Mouse (Mus musculus) gastrocnemius, postnatal 10 days (tissue): Measurements from ENCODE around the gene Zfp280c. TPM values are rescaled to one million over a fixed set of nuclear protein-coding genes. Genes with fewer than 3 reads are reported as not detected.

ENCODE experiments used
- DNase-seq: peaks from one replicate; pipeline ENCODE4 v3.0.0; 2021; ENCODE audit warnings: mixed read lengths
- long read RNA-seq, 2 experiments: library from polyadenylated mRNA; stranded (forward); transcript quantifications; one replicate each; pipeline ENCODE4 v2.0.0; 2021
- total RNA-seq, 2 experiments: library from RNA; stranded (reverse); gene quantifications; 2 replicates each; pipeline ENCODE4 v1.2.3; 2021

Zfp280c gene
- total RNA-seq, result 10 to 100 TPM in 1 of 2 experiments, 1 to 10 TPM in 1; 5.9 to 10.8 TPM
- long read RNA-seq, experiment 1, partial matches to known transcripts, result 1 of 7 reads
- long read RNA-seq, experiment 1, other reads (novel, unspliced or antisense), result 4 of 7 reads
- long read RNA-seq, experiment 2, full-length matches to known transcripts, result 1 of 3 reads
- long read RNA-seq, experiment 2, partial matches to known transcripts, result 0 of 3 reads
- long read RNA-seq, experiment 2, other reads (novel, unspliced or antisense), result 2 of 3 reads

DNA sequence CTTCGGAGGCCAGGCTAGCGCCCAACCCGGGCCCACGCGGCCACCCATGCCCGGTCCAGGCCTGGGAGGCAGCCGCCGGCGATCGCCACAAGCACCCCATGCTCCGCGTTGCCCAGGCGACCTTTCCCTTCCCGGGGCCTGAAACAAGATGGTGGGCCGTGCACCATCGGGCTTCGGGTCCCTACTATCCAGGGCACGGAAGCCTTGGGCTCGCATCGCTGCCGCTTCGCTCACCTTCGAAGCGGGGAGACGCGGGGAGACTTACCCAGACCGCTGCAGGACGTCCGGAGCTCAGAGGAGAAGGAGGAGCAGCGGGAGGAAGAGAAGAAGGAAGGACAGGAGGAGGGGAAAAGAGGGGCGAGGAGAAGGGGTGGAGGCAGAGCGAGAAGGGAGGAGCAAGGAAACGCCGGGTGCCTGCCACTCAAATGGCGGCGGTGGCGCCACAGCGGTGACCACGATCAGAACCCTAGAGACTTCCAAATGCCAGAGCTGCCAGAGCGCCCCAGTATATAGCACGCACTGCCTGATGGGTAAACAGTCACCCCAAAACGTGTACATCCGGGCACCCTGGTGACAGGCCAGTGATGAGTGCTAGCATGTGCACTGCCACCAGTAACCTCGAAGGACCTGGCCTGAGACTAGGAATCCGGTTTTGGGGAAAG, at the start of gene Zfp280c:
Gene Zfp280c (minus strand): TSS at position 406 of the 662 bp plus-strand sequence.
- DNase-seq, result peak; percentile 38

DNA sequence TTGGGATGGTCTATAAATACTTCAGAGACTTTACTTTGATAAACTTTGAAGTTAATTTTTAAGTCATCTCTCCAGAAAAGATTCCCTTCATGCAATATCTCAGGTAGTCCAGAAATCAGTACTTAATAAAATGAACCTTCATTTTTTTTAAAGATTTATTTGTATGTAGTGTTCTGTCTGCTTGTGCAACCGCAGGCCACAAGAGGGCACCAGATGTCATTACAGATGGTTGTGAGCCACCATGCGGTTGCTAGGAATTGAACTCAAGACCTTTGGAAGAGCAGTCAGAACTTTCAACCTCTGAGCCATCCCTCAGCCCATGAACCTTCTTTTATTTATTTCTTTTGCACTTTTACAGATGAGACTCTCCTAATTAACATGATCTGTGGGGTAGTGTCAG, 42.7 kb upstream of the Zfp280c start:
- DNase-seq, result no peak

DNA sequence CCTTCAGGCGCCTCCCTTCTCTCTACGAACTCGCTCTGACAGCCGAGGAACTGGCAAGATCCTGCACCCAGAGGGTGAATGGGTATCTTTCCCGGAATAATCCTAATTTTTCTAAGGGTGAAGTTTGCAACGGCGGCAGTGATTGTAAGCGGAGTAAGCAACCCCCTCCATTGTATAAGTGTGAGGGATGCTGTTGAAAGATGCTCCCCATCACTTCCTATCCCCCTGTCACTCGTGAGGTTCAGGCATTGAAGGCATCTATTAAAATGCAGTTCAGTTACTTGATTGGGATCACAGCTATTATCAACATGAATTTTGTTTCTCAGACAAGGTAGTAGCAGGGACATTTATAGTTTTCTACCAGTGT, 29.7 kb upstream of the Zfp280c start:
- DNase-seq, result no peak

DNA sequence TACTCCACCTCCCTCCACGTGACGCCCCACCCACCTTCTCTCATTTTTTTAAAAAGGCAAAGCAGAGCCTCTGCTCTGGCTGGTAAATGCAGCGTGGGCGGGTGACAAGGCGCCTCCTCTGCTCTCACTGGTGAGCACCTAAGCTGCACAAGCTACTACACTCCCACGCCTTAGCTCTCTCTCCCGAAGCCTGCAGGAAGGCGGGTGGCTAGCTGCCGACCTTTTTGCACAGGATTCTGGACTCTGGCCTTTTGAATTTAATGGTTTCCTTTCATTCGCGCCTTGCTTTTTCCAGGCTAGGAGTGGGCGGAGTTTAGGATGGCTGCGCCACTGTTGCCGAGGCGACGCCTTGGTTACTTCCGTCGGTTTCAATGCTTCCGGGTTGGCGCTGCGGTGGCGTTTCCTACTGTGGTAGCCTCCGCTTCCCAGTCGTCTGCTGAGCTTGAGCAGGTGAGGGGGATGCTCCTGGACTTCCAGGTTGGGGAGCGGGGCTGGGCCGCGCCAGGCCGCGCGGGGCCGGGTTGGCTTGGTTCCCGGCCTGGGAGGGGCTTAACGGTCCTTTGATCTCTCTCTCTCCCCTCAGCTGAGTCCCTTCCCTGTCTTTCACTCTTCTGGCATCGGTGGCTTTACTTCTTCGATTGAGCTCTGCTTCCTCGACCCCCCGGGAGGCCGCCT, 29.2 kb upstream of the Zfp280c start, which contains the start of gene Slc25a14:
Gene Slc25a14 (plus strand): TSS at position 35 of the 675 bp plus-strand sequence.
- DNase-seq, result peak; percentile 59

DNA sequence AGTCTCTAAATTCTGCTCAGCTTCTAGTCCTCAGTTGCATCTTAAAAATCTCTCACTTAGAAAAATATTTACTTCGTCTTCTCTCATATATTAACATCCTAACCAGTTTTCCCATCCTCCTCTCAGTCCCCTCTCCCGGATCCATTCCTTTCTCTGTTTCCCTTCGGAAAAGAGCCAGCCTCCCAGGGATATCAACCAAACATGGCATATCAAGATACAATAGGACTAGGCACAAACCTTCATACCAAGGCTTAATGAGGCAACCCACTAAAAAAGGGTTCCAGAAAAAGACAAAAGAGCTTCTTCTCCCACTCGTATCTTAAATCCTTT, 28.7 kb upstream of the Zfp280c start:
- DNase-seq, result no peak

DNA sequence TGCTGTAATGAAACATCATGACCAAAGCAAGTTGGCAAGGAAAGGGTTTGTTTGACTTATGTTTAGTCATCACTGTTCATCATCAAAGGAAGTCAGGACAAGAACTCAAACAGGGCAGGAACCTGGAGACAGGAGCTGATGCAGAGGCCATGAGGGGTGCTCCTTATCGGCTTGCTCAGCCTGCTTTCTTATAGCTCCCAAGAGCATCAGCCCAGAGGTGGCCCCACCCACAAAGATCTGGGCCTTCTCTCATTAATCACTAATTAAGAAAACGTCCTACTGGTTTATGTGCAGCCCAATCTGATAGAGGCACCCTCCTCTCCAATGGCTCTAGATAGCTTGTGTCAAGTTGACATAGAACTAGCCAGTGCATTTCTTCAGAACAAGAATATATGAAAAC, 10.6 kb upstream of the Zfp280c start:
- no peak for DNase-seq

DNA sequence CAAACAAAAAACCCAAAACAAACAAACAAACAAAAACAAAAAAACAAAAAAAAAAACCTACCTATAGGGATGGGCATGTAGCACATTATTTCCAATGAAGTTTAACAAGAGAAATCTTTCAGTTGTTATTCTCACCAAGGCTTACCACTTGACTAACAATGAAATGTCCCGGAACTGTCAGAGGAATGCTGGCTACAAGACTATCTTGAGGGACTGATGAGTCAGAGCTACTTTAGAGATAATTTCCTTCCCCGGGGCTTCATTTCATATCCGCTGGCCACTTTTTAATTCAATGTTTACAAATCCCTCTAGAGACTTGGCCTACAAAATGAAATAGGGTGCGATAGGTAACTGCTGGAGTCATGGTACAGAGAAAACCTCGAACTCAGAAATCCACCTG, 2.6 kb upstream of the Zfp280c start:
- DNase-seq, result no peak

DNA sequence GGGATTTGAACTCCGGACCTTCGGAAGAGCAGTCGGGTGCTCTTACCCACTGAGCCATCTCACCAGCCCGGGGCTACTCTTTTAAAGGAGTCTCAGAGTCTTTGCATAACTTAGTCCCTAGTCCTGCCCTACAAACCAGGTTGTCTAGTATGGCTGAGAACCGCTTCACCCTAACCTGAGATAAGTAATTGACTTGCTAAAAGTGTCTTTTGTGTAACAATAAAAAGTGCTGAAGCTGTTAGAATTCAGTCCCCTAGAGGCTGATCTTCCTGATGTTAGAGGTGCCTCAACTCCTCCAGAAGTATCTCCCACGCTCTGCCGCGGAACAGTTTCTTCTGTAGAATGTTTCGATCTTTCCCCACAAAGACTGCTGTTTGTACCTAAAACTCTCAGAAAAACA, 1.7 kb upstream of the Zfp280c start:
- DNase-seq, result no peak

DNA sequence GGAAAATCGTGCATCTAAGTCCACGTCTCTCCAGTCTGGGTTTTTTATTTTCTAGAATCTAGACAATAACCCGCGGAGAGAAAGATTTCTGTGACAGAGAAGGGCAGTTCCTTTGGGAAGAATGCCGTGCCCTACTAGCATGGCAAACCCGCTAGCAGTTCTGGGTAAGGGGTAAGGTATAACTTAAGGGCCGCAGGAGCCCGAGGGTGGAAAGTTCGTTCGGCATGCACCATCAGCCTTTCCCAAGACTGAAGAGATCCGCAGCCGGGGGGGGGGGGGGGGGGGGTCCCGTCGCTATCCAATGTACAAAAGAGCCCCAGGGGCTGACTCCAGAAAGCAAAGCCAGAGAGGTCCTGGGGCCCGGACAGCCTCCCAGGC, 594 bp downstream of the Zfp280c start:
- no peak for DNase-seq

DNA sequence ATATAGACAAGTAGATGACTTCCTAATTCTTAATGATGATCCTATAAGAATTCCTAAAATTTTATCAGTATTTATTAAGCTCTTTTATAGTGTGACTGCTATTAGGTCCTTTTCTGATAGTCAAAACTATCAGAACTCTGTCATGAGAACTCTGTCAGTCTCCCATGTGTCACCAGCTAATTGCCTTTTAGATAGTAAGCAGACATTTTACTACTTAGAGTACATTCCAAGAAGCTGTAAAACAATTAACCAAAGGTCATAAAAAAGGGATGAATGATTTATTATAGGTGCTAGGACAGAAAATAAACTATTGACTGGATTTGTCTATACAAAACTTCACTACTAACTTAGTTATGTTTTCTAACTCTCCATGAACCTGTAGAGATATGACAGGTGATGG, 11.0 kb downstream of the Zfp280c start:
- DNase-seq, result no peak

DNA sequence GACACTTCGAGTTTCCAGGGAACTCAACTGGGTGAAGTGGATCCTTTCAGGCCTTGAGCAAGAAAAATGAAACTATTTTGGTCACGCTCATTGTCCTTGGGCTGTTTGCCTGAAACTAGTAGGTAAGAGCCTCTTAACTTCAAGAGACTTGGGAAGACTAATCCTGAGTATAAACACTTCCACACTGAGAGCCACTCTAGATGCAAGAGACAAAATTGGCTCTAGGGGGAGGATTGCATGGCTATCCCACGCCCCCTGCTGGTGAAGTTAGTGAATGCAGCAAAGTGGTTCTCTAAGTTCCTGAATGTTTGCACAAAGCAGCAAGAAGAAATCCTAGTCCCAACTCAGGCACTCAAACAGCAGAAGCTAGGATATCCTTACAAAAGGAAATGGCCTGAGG, 62.1 kb downstream of the Zfp280c start:
- peak; percentile 73 for DNase-seq

DNA sequence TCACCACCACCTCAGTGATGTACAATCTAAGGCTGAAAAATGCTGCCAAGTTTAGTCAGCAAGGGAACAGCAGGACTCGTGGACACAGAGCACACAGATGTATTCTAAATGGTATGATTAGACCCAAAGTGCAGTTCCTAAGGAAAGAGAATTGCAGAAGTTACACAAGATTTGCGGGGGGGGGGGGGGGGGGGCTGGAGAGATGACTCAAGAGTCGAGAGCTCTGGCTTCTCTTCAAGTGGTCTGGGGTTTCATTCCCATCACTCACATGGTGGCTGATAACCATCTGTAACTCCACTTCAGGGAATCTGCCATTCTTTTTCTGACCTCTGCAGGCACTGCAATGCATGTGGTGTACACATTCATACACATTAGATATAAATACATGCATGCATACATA, 67.9 kb downstream of the Zfp280c start:
- no peak for DNase-seq

DNA sequence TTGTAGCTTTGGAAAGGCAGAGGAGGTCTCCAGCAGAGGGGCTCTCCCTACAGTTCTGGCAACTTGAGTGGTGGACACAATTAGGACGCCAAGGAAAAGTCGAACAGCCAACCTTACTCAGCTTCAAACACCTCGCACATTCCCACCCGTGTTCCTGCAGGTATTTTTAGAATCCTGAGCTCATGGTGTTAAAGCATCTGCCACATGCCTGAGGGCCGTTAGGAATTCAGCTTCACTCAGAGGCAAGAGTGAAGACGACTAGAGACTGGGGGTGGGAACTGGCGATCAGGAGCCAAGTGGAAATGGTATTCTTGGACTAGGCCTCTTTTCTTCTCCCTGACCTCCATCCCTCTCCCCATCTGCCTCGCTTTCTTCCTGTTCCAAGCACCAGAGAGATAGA, 68.4 kb downstream of the Zfp280c start:
- DNase-seq, result no peak

DNA sequence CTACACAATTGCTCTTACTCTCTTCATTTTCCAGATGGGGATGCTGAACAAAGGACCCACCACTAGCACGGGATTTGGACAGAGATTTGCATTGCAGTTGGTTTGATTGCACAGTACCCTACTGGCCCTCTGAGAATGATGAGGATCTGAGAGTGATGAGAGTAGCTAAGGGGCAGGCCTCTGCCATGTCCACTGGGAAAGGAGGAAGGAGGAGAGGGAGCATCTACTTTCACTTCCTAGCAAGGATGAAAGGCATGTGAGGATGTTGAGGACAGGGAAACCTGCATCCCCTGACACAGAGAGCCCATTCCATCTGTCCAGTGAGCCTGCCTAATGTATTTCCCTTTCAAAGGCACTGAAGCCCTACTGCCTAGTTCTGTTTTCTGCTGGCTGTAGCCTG, 69.0 kb downstream of the Zfp280c start:
- no peak for DNase-seq

DNA sequence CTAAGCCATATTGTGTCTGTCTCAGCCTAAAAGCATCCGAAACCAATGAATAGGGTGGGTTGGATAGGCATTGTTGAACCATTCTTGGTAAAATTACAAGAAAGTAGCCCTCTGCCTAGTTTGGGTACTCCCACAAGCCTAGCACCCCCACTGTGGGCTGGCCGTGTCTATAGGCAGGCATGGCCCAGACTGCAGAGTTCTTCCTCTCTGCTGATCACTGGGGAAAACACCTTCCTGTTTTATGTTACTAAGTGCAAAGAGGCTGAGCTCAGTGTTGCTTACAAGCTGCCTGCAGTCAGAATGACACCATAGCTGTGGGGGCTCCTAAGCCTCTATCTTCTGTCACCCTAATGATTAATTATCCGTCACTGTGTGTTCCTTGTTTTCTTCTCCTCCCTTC, 70.8 kb downstream of the Zfp280c start:
- DNase-seq, result no peak

DNA sequence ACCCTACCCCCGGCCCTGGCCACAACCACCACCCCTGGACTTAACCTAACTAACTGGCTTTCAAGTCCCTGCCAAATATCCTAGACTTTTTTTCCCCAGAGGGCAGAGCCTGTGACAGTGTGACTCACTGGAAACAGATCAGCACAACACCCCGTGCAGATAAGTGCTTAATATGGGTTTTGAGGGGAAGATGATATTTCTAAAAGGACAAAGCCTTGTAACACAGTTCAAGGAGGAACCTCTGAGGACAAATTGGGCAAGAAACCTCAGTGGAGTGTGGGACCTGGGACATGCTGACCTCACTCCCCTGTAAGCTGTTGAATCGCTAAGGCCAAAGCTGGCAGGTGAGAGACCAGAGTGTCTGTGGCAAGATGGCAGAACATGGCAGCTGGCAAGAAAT, 72.7 kb downstream of the Zfp280c start:
- no peak for DNase-seq

DNA sequence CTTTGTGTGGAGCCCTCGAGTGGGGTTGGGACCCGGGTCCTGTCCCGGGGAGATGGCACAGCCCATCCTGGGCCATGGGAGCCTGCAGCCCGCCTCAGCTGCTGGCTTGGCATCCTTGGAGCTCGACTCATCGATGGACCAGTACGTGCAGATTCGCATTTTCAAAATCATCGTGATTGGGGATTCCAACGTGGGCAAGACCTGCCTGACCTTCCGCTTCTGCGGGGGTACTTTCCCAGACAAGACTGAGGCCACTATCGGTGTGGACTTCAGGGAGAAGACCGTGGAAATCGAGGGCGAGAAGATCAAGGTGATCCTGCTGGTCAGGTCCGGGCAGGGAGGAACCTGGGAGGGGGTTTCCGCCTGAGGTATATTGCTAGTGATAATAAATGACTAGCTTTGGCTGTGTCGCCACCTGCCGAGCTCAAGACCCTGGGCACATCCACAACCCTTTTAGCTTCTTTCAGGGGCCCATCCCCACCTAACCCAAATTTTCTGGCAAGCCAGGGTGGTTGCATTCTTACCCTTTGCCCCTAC, 74.7 kb downstream of the Zfp280c start:
- DNase-seq, result no peak

DNA sequence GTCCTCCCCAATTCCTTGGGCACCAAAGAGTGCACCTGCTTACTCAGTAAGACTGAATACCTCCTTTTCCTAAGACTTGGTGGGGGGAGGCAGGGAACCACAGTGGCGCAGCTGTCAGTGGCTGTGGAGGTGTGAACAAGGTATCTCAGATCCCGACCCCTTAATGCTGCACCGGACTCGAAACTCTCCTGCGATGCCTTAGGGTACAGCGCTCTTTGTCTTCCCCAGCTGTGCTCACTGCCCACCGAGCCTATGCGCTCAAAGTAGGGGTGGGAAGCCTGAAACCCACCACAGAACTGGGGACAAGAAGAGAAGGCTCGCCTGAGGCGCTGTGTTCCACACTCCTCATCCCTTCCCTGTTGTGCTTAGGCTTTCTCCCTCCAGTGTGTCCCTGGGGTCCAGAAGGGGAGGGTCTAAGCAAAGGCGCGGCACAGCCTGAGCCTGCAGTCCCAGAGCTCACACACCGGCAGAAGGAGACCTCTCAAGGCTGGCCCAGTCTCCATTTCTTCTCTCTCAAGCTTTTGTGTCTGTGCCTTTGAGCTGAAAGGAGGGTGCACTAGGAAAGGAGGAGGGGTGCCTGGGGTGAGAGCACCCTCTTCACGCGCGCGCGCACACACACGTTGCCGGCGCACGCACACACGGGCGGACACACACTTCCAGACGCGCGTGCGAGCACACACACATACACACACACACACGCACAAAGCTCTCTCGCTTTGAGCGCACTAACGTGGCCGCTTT, 75.3 kb downstream of the Zfp280c start, which contains the start of gene Rab33a:
Gene Rab33a (plus strand): TSS at position 478 of the 741 bp plus-strand sequence.
- no peak for DNase-seq

DNA sequence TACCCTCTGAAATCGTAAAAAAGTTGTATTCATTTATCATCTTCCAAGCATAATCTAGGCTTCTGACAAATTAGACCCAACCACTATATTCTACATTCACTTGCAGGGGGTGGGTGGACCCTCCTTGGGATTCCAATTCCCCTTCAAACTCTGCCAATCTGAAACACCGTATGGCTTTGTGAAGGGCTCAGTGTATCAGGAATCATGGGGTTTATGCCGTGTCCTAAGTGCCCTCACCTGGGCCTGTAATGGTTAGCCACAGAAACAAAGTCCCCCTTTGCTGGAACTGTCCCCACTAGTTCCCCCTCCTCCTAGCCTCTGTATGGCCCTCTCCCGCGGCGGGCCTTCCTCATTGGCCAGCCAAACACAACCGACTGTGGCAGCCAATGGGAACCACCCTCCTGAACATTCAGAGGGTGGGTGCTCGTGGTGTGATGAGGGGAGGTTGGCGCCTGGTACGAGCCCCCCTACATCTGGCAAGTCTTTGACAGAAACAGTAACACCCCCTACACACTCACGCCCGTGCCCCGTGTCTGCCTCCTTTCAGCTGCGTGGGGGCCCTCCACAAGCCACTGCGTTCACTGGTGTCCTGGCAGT, 76.0 kb downstream of the Zfp280c start:
- no peak for DNase-seq

DNA sequence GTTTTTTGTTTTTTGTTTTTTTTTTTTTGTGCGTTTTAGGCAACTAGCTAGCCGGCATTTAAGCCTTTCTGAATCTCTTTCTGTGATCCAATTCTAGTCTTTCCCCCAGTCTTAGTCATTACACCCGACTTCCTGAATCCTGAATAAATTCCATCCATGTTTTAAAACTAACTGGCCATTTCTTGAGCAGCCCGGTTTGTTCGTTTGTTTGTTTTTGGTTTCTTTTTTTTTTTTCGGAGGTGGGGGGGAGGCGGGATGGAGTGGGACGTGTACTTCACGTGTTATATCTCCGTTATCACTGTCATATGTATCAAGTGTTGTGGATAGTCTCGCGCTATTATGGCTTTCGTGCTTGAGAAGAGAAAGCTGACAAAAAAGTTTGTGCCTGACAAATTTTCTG, 80.5 kb downstream of the Zfp280c start:
- no peak for DNase-seq

DNA sequence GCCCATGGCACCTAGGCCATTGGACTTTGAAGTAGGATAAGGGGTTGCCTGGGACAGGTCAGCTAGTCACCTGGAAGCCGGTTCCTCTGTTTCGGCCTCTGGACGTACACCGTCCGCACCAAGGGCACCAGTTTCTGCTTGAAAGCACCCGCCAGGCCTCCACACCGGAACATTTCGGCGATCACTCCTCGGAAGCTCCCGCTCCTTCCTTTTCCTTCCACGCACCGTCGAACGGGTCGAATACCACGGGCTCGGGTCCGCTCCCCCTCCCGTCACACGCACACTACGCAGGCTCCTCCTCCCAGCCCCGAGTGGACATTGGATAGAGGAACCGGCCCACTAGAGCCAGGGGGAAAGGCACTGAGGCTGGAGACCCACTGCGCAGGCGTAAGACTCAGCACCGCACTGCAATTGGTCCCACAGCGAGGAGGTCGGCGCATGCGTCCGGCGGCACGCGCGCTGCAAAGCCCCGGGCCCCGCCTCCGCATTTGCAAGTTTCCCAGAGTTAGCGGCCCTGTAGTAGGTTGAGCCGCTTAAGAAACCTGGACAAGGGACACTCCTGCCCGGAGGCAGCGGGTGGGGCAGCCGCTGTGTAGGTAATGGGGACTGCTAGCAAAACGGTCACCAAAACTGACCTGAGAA, 81.0 kb downstream of the Zfp280c start, which contains the start of gene Aifm1:
Gene Aifm1 (minus strand): TSS at position 398 of the 642 bp plus-strand sequence.
- peak; percentile 84 for DNase-seq

DNA sequence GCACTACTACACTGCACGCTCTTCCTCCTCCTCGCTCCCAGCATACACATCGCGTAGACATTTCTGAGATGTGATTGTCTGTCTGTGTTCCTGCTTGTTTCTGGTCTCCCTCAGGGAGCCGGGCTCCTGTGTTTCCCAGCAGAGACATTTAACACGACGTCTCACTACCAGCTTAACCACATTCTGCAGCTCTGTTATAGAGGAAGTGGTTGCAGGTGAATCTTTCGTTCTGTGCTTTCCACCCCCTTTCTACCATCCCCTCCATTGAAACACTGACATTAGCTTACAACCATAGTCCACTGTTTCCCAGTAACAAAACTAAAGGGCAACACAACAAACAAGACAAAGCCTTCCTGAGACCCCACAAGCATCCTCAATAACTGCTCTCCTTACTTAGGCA, 100.5 kb downstream of the Zfp280c start:
- DNase-seq, result no peak
